Mouse (Mus musculus) olfactory bulb, adult 2 months (tissue): ENCODE data around the gene Ttc34. TPM values are rescaled to one million over a fixed set of nuclear protein-coding genes. Genes with fewer than 3 reads are reported as not detected.
A peak's percentile ranks its signal among the peaks of the same experiment; 100 is the strongest.

Source experiments
- H3K27ac ChIP-seq: fragments of 200-500 bp; 2 replicates; pipeline ENCODE4 v1.5.1; 2012; ENCODE audit warnings: low read depth, low read length; ENCODE audit not compliant: insufficient read depth
- H3K4me1 ChIP-seq: fragments of 200-500 bp; 2 replicates; pipeline ENCODE4 v1.6.1; 2012; ENCODE audit warnings: low read length; ENCODE audit not compliant: control insufficient read depth, insufficient read depth
- H3K4me3 ChIP-seq: fragments of 200-500 bp; 2 replicates; pipeline ENCODE4 v1.5.1; 2012; ENCODE audit warnings: mild to moderate bottlenecking, low read depth, low read length, moderate library complexity; ENCODE audit not compliant: insufficient read depth
- CTCF ChIP-seq: fragments of 200-500 bp; IDR thresholded peaks from 2 replicates; pipeline ENCODE4 v1.5.1; 2012; ENCODE audit warnings: low read depth, mild to moderate bottlenecking, low read length, moderate library complexity; ENCODE audit not compliant: insufficient read depth
- POLR2A ChIP-seq: fragments of 200-500 bp; IDR thresholded peaks from 2 replicates; pipeline ENCODE4 v1.6.1; 2012; ENCODE audit warnings: mild to moderate bottlenecking, low read depth, low read length, moderate library complexity; ENCODE audit not compliant: insufficient read depth
- WGBS: fragments of 180-500 bp; shearing (Covaris S2); methylation state at CpG from one replicate; pipeline ENCODE4 v1.1.7; 2018; 5-methylcytosine and 5-hydroxymethylcytosine counted together
- polyA plus RNA-seq: library from polyadenylated mRNA; stranded (reverse); fragments of >200 nt; gene quantifications from 2 replicates; pipeline ENCODE4 v1.2.4, GENCODE M21; 2012; ENCODE audit warnings: low replicate concordance; ENCODE audit not compliant: missing spikeins, insufficient read depth, insufficient read length

The Ttc34 gene
- polyA plus RNA-seq, 1 experiment, result not detected

DNA sequence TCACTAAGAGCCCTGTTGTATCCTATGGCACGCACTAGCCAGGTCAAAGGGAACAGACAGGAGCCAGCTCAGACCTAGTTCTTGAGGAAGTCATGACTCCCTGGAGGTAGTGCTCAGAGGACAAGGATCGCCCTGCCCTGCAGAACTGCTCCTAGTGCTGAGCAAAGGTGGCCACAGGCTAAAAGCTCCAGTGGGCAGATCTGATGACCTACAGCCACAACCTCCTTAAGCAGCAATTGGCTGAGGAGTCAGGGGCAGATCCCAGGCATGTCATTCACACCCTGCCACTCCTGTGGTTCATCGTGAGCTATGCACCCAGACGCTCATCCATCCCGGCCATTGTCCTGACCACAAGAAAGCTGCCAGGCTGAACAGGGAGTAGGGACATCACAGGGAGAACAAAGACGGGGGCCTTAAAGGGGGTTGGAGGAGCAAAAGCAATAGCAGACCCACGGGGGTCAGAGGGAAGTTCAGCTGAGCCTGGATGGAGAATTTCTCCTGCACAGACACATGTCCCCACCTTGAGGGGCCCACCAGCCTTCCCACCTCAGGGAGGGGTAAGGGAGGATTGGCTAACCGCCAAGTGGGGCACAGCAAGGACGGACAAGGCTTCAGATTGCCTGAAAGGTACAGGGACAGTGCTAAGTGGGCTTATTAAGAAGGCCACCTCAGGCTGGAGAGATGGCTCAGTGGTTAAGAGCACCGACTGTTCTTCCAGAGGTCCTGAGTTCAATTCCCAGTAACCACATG is 9.2 kb upstream of the Ttc34 start:
- Histone ChIP-seq H3K27ac (no peak overlapping the region), H3K4me1 (peaks cover 11% of the 10 kb centered on the region; the same call in 1 of the 2 replicates), H3K4me3 (no peak overlapping the region)
- no peak for TF ChIP-seq CTCF
- WGBS, result 60% methylated on average over 10 of the region's 10 CpGs

DNA sequence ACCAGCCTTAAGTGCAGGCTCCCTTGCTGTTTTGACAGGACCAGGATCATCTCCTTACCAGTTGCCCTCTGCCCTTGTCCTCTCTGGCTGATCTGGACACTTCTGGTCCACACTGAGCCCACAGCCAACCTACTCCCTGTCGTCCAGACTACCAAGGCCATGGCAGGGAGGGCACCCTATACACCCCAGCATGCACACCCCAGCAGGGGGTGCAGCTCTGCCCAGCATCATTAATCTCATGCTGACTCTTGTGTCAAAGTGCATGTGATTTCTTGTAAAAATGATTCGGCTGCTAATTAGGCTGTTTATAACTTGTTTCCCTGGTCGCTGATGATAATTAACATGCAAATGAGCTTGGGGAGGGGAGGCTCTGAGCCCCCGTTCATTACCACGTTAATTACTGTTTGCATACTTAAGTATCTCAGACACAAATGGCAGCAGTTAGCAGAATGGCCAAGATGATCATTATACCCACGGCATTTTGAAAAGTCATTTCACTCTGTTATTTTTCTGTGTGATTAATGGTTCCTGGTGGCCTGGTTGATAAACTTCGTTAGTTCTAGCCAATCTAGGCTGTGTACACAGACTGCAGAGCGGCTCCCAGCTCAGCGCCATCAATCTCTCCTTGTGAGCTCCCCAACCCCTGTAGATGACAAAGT is 5.2 kb upstream of the Ttc34 start:
- peaks cover 11% of the 10 kb centered on the region; the same call in 1 of the 2 replicates for H3K4me1 ChIP-seq
- no peak overlapping the region for H3K27ac ChIP-seq
- 23% methylated on average over 9 of the region's 9 CpGs for WGBS
- no peak overlapping the region for H3K4me3 ChIP-seq
- no peak for TF ChIP-seq POLR2A
- no peak for TF ChIP-seq CTCF

DNA sequence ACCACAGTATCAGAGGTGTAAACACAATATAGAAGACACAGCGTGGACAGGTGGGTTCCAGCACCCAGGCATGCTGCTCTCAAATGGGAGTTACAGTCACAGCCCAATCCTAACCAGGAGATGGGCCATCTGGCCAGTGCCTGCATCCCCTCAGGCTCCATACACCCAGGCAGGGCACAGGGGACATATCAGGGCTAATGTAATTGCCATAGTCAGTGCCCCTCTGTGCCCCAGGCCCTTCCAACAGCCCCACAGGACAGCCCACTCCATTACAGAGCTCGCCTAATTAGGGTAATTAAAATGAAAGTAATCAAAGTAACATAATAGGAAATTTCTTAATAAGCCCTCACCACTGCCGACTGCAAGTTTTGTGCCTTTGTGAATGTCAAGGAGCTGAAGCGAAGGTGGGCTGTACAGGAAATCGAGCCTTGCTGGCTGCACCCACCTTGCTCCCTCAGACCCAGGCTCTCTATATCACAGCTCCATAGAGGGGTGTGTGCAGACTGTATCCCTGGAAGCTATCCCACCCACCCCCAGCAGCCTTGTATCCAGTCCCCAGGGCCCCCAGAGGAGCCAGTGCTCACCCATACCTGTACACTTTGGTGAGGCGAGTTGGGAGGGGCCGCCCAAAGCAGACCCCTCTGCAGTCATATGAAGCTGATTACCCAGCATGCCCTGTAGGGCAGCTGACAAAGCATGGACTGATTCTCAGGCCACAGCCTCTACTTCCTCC is 910 bp upstream of the Ttc34 start:
- 70% methylated on average over 7 of the region's 7 CpGs for WGBS
- Histone ChIP-seq H3K27ac (no peak overlapping the region), H3K4me3 (no peak overlapping the region), H3K4me1 (peaks cover 7% of the 10 kb centered on the region; the same call in 1 of the 2 replicates)
- TF ChIP-seq POLR2A (no peak), CTCF (no peak)

DNA sequence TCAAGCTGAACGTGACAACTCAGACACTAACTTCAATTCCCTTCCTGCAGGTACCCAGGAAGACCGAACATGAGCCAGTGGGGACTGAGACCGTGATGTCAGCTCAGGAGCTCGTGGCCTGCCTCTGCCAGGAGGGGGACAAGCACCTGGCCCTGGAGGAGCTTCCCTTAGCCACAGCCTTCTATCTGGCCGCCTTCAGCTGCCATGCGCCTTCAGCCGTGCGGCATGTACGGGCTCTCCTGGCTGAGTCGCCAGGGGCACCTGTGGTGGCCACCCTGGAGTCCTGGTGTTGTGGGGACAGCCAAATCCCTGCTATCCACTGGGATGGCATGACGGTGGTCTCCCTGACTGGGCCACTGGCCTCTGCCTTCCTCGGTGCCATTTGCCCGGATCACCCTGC is 1.5 kb downstream of the Ttc34 start:
- Histone ChIP-seq H3K27ac (no peak overlapping the region), H3K4me3 (no peak overlapping the region), H3K4me1 (no peaks in the 10 kb centered on the region)
- 90% methylated on average over 13 of the region's 13 CpGs for WGBS
- no peak for TF ChIP-seq CTCF
- no peak for TF ChIP-seq POLR2A

DNA sequence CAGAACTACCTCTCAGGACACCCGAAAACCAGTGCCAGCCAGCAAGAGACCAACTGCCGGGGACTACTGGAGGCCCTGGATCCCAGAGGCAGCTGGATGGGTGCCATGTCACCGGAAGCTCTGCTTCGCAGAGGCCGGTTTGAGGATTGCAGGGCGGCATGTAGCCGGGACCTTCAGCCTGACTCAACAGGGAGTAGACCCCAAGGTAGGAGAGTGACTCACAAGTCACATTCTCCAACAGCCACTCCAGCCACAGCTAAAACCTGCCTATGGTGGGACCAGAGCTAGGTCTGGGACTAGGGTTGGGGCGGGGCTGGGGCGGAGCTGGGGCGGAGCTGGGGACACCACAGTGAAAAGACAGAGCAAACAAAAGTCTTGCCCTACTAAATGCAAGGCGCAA is 2.1 kb downstream of the Ttc34 start:
- WGBS, result 38% methylated on average over 11 of the region's 11 CpGs
- no peak overlapping the region for H3K27ac ChIP-seq
- no peaks in the 10 kb centered on the region for H3K4me1 ChIP-seq
- TF ChIP-seq POLR2A (no peak), CTCF (no peak)
- H3K4me3 ChIP-seq, result no peak overlapping the region

DNA sequence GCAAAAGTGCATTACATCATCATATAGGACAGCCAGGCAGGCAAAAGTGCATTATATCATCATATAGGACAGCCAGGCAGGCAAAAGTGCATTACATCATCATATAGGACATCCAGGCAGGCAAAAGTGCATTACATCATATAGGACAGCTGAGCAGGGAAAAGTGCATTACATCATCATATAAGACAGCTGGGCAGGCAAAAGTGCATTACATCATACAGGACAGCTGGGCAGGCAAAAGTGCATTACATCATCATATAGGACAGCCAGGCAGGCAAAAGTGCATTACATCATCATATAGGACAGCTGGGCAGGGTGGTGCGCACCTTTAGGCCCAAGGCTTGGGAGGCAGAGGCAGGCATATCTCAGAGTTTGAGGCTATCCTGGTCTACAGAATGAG is 15.4 kb downstream of the Ttc34 start:
- H3K4me3 ChIP-seq, result no peak overlapping the region
- TF ChIP-seq POLR2A, result no peak
- TF ChIP-seq CTCF, result no peak
- peaks cover 11% of the 10 kb centered on the region for H3K4me1 ChIP-seq
- H3K27ac ChIP-seq, result no peak overlapping the region
- 96% methylated on average over 1 of the region's 1 CpGs for WGBS

DNA sequence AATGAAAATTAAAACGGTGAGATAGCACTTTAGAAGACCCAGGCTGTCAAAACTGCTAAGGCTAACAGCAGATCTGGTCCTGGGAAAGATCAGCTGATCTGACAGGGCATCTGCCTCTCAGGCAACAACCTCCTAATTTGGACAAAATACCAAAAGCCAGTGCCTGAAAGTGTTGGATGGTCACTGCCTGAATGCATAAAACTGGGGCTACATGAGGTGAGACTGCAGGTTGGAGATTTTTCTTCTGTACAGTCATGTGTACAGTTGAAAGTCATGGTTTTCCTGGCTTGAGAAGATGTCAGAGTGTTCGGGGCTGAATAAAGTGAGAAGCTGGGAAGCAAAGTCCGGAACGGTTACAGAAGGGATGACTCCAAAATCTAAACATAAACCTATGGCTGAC is 16.6 kb downstream of the Ttc34 start:
- Histone ChIP-seq H3K4me1 (peaks cover 11% of the 10 kb centered on the region), H3K4me3 (no peak overlapping the region), H3K27ac (no peak overlapping the region)
- no peak for TF ChIP-seq CTCF
- no peak for TF ChIP-seq POLR2A
- 71% methylated on average over 4 of the region's 4 CpGs for WGBS

DNA sequence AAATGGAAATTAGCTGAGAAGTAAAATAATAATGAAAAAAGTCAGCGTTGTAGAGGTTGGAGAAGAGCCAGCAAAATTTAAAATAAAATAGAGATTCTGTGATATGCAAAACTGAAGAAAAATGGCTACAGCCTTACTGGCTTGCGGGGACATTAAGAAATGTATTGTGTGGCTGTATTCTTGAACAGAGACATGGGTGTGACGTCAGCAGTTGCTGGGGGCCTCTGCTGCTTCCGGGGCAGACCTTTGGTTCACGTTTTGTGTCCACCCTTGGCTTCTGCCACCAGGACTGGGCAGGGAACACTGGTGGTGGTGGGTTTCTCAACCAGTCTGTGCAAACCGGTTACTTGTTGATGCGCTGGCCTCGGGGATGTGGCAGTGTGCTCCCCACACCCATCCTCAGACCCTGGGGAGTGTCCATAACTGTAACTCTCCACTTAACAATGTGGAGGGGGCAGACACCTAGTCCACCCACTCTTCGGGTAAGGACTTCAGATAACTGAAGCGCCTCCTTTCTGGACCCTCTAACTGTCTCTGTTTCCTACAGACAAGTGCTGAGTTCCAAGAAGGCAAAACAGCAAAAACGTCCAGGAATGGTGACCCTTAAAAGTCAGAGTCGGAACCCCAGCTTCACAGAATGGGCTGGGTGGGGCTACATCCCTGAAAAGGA is 17.6 kb downstream of the Ttc34 start:
- H3K4me1 ChIP-seq, result peaks cover 11% of the 10 kb centered on the region
- no peak for TF ChIP-seq CTCF
- no peak for TF ChIP-seq POLR2A
- 55% methylated on average over 12 of the region's 12 CpGs for WGBS
- no peak overlapping the region for H3K27ac ChIP-seq
- H3K4me3 ChIP-seq, result peak overlapping the region; percentile 85
